Mouse (Mus musculus) kidney, embryonic 15.5 days (tissue): ENCODE data around the gene Fbxl15. TPM values are rescaled to one million over a fixed set of nuclear protein-coding genes. Genes with fewer than 3 reads are reported as not detected.

Source experiments
- ATAC-seq: fragments of 200-750 bp; cut with Nextera tagmentation; replicated peaks from 2 replicates; pipeline ENCODE4 v1.8.0; 2017; ENCODE audit warnings: moderate TSS enrichment; ENCODE audit not compliant: low FRiP score
- H3K27ac ChIP-seq: fragments of 300-500 bp; sonication (generic); 2 replicates; pipeline ENCODE4 v1.5.1; 2015; ENCODE audit warnings: mild to moderate bottlenecking, inconsistent platforms
- H3K27me3 ChIP-seq: fragments of 300-500 bp; sonication (generic); 2 replicates; pipeline ENCODE4 v1.6.1; 2015; ENCODE audit warnings: inconsistent platforms
- H3K36me3 ChIP-seq: fragments of 300-500 bp; sonication (generic); 2 replicates; pipeline ENCODE4 v1.6.1; 2015; ENCODE audit warnings: inconsistent platforms
- H3K4me1 ChIP-seq: fragments of 300-500 bp; sonication (generic); 2 replicates; pipeline ENCODE4 v1.6.1; 2015; ENCODE audit warnings: inconsistent platforms
- H3K4me2 ChIP-seq: fragments of 300-500 bp; sonication (generic); 2 replicates; pipeline ENCODE4 v1.6.1; 2015; ENCODE audit warnings: moderate library complexity, mild to moderate bottlenecking, inconsistent platforms
- H3K4me3 ChIP-seq: fragments of 300-500 bp; sonication (generic); replicated peaks from 2 replicates; pipeline ENCODE4 v1.5.1; 2015; ENCODE audit warnings: mild to moderate bottlenecking, inconsistent platforms
- H3K9ac ChIP-seq: fragments of 300-500 bp; sonication (generic); 2 replicates; pipeline ENCODE4 v1.6.1; 2015; ENCODE audit warnings: mild to moderate bottlenecking, inconsistent platforms
- H3K9me3 ChIP-seq: fragments of 300-500 bp; sonication (generic); replicated peaks from 2 replicates; pipeline ENCODE4 v1.6.1; 2016; ENCODE audit warnings: inconsistent platforms
- WGBS: fragments of 180-500 bp; shearing (Covaris S2); methylation state at CpG from one replicate; pipeline ENCODE4 v1.1.7; 2015; ENCODE audit warnings: mixed read lengths; 5-methylcytosine and 5-hydroxymethylcytosine counted together
- polyA plus RNA-seq: library from polyadenylated mRNA; unstranded; fragments of >200 nt; fragmentation: Nextera tagmentation; extraction: Ambion mirVana; gene quantifications from 2 replicates; pipeline ENCODE4 v1.2.1, GENCODE M21; 2015

The Fbxl15 gene
- polyA plus RNA-seq, 1 experiment from 2014 or later = 20.1 TPM

- no peaks in the 10 kb centered on the region for H3K9me3 ChIP-seq
- WGBS = 69% methylated on average over 7 of the region's 7 CpGs
- H3K27ac ChIP-seq = peak overlapping the region; percentile 58; the same call in 1 of the 2 replicates
- H3K9ac ChIP-seq = no peak overlapping the region
- no peak overlapping the region for H3K4me3 ChIP-seq
- peaks cover 32% of the 10 kb centered on the region for H3K4me1 ChIP-seq
- no peaks in the 10 kb centered on the region for H3K36me3 ChIP-seq
- peak overlapping the region; percentile 68; the same call in 1 of the 2 replicates for H3K4me2 ChIP-seq
- peaks cover 14% of the 10 kb centered on the region for H3K27me3 ChIP-seq
- ATAC-seq = no peak
These were observed 11.4 kb downstream of the Fbxl15 start for GRCm38 (mm10) chr19:46339287-46339971.

- Histone ChIP-seq H3K27me3 (peaks cover 20% of the 10 kb centered on the region), H3K4me1 (peaks cover 24% of the 10 kb centered on the region), H3K9me3 (no peaks in the 10 kb centered on the region), H3K4me3 (no peak overlapping the region), H3K9ac (no peak overlapping the region), H3K36me3 (no peaks in the 10 kb centered on the region), H3K4me2 (no peak overlapping the region), H3K27ac (no peak overlapping the region)
- no peak for ATAC-seq
- 20% methylated on average over 7 of the region's 7 CpGs for WGBS
These were observed 16.9 kb downstream of the Fbxl15 start for GRCm38 (mm10) chr19:46344710-46345419.

- H3K4me2 ChIP-seq = no peak overlapping the region
- ATAC-seq = no peak
- H3K4me3 ChIP-seq = no peak overlapping the region
- H3K9me3 ChIP-seq = no peaks in the 10 kb centered on the region
- no peak overlapping the region for H3K27ac ChIP-seq
- H3K4me1 ChIP-seq = peaks cover 25% of the 10 kb centered on the region
- WGBS = 96% methylated on average over 1 of the region's 1 CpGs
- no peak overlapping the region for H3K9ac ChIP-seq
- peaks cover 20% of the 10 kb centered on the region for H3K27me3 ChIP-seq
- H3K36me3 ChIP-seq = no peaks in the 10 kb centered on the region
These were observed 19.2 kb downstream of the Fbxl15 start for GRCm38 (mm10) chr19:46347146-46347545.

GRCm38 (mm10) chr19:46347936-46348668 lies 20.1 kb downstream of the Fbxl15 start:
- H3K4me2 ChIP-seq = peak overlapping the region; percentile 95
- peak overlapping the region; percentile 81 for H3K9ac ChIP-seq
- 27% methylated on average over 14 of the region's 14 CpGs for WGBS
- peak; percentile 16; the same call in 1 of the 2 replicates for ATAC-seq
- H3K27ac ChIP-seq = peak overlapping the region; percentile 90
- H3K4me1 ChIP-seq = peaks cover 25% of the 10 kb centered on the region
- H3K36me3 ChIP-seq = no peaks in the 10 kb centered on the region
- peak overlapping the region; percentile 70 for H3K4me3 ChIP-seq
- no peaks in the 10 kb centered on the region for H3K9me3 ChIP-seq
- H3K27me3 ChIP-seq = peaks cover 19% of the 10 kb centered on the region

- Histone ChIP-seq H3K9ac (peak overlapping the region; percentile 81), H3K27ac (peak overlapping the region; percentile 90), H3K4me2 (peak overlapping the region; percentile 95), H3K27me3 (peaks cover 12% of the 10 kb centered on the region), H3K4me1 (peaks cover 25% of the 10 kb centered on the region), H3K9me3 (no peaks in the 10 kb centered on the region), H3K36me3 (no peaks in the 10 kb centered on the region), H3K4me3 (peak overlapping the region; percentile 70)
- WGBS = under 1% methylated on average over 78 of the region's 78 CpGs
- ATAC-seq = peak; percentile 86
These were observed 20.9 kb downstream of the Fbxl15 start for GRCm38 (mm10) chr19:46348761-46349458.

- WGBS = 30% methylated on average over 6 of the region's 6 CpGs
- Histone ChIP-seq H3K36me3 (no peaks in the 10 kb centered on the region), H3K4me1 (peaks cover 25% of the 10 kb centered on the region), H3K9ac (peak overlapping the region; percentile 81), H3K27me3 (peaks cover 6% of the 10 kb centered on the region; the same call in 1 of the 2 replicates), H3K9me3 (no peaks in the 10 kb centered on the region), H3K4me2 (peak overlapping the region; percentile 95), H3K4me3 (peak overlapping the region; percentile 70), H3K27ac (no peak overlapping the region)
- ATAC-seq = no peak
These were observed 21.6 kb downstream of the Fbxl15 start for GRCm38 (mm10) chr19:46349550-46349949.

GRCm38 (mm10) chr19:46350168-46350932 lies 22.4 kb downstream of the Fbxl15 start, which contains the start of gene 2310034G01Rik:
Gene 2310034G01Rik (minus strand): TSS chr19:46350302.
- peak within 1 kb of the TSS; percentile 90 for H3K27ac ChIP-seq
- H3K36me3 ChIP-seq = no peaks in the 10 kb centered on the region
- H3K4me3 ChIP-seq = peak within 1 kb of the TSS; percentile 70
- no peak for ATAC-seq
- H3K9me3 ChIP-seq = no peaks in the 10 kb centered on the region
- no peaks in the 10 kb centered on the region for H3K27me3 ChIP-seq
- H3K4me1 ChIP-seq = peaks cover 25% of the 10 kb centered on the region
- H3K4me2 ChIP-seq = peak within 1 kb of the TSS; percentile 95
- peak within 1 kb of the TSS; percentile 81 for H3K9ac ChIP-seq
- WGBS = 59% methylated on average over 10 of the region's 10 CpGs

GRCm38 (mm10) chr19:46356701-46357138 lies 28.7 kb downstream of the Fbxl15 start:
- Histone ChIP-seq H3K9ac (peak overlapping the region; percentile 48), H3K4me2 (peak overlapping the region; percentile 77), H3K4me3 (peak overlapping the region; percentile 54), H3K27ac (no peak overlapping the region), H3K4me1 (peaks cover 20% of the 10 kb centered on the region), H3K36me3 (no peaks in the 10 kb centered on the region), H3K9me3 (no peaks in the 10 kb centered on the region), H3K27me3 (peaks cover 12% of the 10 kb centered on the region)
- ATAC-seq = peak; percentile 90
- WGBS = under 1% methylated on average over 29 of the region's 29 CpGs

- peak overlapping the region; percentile 48 for H3K9ac ChIP-seq
- WGBS = 14% methylated on average over 25 of the region's 25 CpGs
- H3K4me3 ChIP-seq = peak overlapping the region; percentile 54
- H3K36me3 ChIP-seq = no peaks in the 10 kb centered on the region
- H3K4me1 ChIP-seq = peaks cover 20% of the 10 kb centered on the region
- no peaks in the 10 kb centered on the region for H3K9me3 ChIP-seq
- peaks cover 12% of the 10 kb centered on the region for H3K27me3 ChIP-seq
- ATAC-seq = no peak
- H3K4me2 ChIP-seq = peak overlapping the region; percentile 77
- H3K27ac ChIP-seq = peak overlapping the region; percentile 64
These were observed 29.6 kb downstream of the Fbxl15 start for GRCm38 (mm10) chr19:46357344-46358280.

GRCm38 (mm10) chr19:46358381-46358780 lies 30.4 kb downstream of the Fbxl15 start:
- Histone ChIP-seq H3K4me1 (peaks cover 20% of the 10 kb centered on the region), H3K27me3 (peaks cover 12% of the 10 kb centered on the region), H3K9ac (no peak overlapping the region), H3K4me3 (no peak overlapping the region), H3K36me3 (no peaks in the 10 kb centered on the region), H3K9me3 (no peaks in the 10 kb centered on the region), H3K27ac (peak overlapping the region; percentile 64), H3K4me2 (peak overlapping the region; percentile 77)
- ATAC-seq = no peak
- WGBS = 62% methylated on average over 4 of the region's 4 CpGs
